Mouse (Mus musculus): Measurements from ENCODE around the gene Cpne5.

Cpne5 gene

DNA sequence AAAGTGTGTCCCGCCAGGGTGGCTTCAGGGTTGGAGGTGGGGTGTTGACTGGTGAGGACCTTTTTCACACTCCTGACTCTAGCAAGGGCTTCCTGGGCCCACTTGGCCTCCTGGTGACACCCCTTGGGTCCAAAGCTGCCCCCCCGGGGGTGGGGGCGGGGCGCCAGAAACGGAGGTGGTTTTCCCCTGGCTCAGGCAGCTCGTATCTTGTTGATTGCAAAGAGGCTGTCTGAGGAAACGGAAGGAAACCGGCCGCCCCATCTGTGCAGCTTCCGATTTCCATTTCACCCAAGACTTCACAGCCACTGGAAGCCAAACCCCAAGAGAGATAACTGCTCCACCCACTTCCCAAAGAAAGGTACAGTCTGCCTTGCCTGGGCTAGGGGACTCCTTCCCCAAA, 65.9 kb downstream of the Cpne5 start:
- in situ Hi-C loops (cut with MboI) = no loop called here

DNA sequence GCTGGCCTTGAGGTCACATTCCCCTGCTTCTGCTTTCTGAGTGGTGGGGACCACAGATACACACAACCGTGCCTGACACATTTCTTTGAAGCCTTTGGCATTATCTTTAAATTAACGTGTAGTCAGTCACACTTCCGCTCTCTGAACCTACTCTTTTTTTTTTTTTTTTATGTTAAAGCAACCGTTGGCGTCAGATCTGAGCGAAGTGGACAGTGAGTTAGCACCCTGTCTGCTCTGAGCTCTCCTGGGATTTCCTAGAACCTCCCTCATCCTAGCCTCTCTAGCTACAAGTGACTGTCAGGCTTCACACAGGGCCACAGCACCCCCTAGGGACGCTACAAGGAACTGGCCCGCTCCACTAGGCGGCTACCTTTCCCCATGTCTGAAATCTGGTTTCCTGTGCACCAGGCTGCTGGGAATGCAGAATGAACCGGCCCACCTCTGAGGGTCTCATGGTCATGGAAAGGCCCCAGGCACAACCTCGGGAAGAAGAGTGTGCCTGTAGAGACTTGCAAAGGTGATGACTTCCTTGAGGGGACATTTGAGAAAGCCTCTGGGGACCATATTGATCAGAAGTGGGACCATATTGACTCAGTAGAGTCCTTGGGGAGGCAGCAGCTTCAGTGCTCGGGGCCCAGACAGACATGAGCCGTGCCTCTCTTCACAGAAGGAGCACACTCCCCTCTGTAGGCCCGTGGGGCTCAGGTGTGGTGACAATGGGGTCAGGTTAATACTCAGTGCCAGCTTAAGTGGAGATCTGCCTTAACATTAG, 66.8 kb downstream of the Cpne5 start:
- in situ Hi-C loops (cut with MboI) = no loop called here

DNA sequence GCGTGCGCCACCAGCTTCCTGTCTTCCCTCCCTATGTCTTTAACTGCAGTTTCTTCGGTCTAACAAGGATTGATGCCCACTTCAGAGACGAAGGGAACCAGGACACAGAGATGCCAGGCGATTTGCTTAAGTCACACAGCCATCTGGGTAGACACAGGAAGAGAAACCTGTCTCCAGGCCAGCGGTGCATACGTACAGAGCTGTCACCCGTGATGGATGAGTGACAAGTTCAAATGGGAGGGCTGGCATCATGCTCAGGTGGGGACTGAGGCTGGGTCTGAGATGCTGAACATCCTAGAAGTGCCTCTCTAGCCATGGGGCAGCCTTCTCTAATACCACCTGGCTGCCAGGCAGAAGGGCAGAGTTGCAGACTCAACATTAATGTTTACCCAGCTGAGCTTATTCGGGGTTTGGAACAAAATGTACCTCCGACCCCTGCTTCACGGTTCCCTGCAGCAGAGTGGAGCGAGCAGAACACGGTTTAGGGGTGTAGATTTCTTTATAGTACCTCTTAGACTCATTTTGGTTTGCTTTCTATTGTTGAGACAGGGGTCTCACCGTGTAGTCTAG, 67.5 kb downstream of the Cpne5 start:
- in situ Hi-C loops (cut with MboI) = no loop called here

DNA sequence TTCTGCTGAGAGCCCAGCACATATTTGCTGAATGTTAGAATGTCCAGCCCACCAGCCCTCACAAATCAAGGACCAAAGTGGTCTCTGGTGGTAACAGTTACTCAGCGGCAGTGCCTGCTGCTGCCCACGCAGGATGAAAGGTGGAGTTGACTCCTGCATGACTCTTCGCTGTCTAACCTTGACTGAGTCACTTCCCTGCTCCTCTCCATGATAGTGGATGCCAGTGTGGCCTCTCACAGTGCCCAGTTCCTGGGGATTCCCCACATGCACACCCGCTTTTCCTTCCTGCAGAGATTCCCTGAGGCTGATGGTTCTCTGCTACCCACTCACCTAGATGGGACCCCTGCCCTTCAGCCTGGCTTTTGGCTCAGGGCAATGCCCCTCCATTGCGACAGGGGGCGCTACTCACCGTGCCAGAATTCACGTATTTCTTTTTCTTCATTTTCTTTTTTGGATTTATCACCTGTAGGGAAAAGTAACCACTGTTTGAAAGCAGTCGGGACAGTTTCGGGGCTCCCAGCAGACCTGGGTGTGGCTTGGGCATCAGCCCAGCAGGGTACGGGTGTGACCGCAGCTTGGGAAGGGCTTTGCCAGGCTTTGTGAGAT, 68.9 kb downstream of the Cpne5 start:
- in situ Hi-C loops (cut with MboI) = no loop called here

DNA sequence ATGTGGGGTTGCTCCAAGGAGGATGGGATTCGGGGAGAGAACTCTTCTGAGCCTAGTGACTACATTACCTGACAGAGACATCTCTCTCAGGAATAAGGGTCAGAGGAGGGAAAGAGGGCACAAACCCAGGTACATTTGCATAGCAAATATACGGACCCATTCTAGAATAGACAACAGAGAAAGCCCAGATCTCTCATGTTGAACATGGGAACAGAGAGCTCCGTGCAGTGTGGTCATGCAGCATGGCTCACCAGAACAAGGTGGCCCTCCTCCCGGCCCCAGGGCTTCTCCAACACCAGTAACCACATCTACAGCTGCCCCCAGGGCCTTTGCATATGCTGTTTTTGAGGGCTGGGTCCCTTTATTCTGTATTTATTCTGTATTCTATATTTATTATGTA, 69.5 kb downstream of the Cpne5 start:
- in situ Hi-C loops (cut with MboI) = no loop called here

DNA sequence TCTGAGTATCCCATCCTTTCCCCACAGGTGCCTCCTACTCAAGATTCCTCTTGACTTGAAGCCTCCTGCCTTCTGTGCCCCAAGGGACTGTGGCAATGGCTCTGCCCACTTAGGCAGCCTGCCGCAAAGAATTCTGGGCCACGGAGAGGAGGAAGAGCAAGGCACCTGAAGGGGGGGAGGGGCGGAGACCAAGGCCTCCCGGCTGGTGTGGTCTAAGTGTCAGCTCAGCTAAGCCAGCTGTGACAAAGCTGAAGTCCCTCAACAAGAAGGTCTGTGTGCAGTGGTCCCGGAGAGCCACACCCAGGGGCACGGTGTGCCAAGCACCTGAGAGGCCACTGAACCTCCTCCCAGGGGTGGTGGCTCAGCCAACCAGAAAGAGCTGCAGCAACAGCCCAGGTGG, 70.6 kb downstream of the Cpne5 start:
- in situ Hi-C loops (cut with MboI) = no loop called here

DNA sequence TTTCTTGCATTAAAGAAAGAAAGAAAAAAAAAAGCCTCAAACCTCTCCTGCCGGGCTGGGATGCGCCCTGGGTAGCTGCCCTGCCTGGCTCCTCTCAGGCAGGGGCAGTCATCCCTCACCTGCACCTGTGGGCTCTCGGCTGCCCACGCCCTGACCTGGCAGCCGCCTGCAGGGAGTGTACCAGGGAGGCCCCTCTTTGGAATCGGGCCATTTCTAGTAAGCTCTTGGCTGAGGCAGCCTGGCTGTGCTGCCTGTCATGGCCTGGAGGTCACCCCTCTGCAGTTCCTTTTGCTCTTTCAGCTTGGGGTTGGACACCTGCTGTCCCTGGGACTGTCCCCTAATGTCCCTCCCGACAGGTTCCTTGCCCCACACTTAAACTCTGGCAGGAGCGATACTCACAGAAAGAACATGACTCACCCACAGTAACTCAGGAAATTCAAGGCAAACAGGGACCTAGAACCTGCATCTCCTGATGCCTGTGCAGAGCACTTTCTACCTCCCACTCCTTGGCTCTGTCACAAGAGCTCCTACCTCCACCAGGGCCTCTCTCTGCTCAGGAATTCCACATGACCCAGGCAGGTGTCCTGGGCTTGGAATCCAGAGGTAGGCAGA, 71.9 kb downstream of the Cpne5 start:
- in situ Hi-C loops (cut with MboI) = no loop called here

DNA sequence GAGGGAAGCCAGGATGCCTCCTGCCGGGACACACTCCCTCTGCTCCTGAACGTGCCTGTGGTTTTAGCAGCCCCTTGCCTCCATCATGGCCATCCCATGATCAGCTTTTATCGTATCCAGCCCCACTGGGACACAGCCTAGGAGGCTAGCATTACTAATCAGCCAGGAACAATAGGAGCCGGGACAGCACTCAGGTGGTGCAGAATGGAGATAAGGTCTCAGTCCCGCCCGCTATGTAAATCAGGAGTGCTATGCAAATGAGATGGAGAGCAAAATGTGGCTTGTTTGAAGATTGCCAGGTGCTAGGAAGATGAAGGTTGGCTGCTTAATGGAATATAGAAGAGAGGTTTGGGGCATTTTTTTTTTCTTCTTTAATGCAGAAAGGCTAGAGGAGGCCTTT, 72.5 kb downstream of the Cpne5 start:
- in situ Hi-C loops (cut with MboI) = no loop called here

DNA sequence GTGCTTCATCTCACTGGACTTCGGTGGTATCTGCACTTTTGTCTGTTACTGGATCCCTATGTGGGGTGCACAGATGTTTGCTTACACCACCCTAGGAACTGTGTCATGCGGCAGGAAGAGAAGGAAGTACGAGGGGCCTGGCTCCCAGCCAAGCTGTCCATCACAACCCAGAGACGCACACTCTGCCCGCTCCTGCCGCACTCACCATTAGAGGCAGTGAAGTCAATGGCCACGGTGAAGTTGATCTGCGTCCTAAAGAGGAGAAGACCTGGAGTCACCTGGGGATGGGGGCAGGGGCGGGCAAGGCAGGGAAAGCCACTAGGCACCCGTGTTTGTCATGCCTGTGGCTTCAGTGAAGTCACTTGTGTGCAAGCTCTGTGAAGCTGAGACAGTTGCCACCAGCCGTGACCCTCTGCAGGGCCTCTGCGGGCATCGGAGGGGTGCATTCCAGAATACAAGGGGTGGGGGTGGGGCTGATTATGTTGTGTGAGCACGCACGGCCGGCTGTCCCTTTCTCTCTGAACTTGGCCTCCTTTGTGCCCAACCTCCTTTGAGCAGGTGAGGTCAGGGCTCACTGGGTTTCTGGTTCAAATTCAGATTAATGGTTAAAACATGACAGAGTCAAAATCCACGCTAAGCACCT, 73.4 kb downstream of the Cpne5 start:
- in situ Hi-C loops (cut with MboI) = no loop called here

DNA sequence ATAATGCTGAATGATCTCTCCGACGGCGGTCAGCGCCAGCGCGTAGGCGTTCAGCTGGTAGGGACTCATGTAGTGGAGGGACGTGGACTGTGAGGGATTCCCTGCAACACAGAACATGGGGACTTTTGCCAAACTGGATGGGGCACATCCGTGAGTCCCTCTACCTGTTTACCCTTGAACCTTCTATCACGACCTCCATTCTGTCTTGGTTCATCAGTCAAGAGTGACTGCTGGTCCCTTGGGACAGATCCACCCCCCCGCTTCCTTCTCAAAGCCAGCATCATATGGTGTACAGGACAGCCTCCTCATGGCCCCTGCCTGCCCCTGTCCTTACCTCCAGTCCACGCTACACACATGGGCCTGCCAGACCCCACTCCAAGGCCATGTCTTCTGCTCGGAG, 75.6 kb downstream of the Cpne5 start:
- in situ Hi-C loops (cut with MboI) = no loop called here

DNA sequence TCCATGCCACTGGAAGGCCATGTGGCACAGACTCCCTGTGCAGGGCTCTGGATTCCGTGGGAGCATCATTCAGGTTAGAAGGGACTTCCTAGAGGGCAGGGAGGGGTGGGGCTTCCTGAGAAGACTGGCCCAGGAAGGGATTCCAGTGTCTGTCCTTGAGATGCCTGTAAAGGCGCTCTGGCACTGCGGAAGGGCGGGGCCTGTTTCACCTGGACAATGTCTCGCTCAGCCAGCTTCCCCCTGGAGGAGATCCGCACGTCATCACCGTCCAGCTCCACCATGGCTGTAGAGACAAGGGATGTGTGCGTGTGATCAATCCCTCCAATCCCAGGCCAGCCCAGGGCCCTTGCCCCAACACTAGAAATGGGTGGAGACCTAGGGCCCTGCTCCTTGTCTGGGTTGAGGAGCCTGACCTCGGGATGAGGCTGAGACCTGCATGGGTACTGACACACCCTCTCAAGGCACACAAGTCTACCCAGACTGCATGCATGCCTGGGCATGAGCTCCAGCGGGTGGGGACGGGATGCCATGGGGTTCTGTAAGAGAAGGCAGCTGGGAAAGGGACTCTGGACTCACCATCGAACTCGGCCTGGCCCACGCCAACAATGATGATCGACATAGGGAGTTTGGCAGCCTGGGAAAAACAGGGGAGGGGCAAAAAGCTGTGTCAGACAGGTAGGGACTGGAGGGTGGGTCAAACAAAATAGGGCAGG, 78.1 kb downstream of the Cpne5 start:
- in situ Hi-C loops (cut with MboI) = no loop called here

DNA sequence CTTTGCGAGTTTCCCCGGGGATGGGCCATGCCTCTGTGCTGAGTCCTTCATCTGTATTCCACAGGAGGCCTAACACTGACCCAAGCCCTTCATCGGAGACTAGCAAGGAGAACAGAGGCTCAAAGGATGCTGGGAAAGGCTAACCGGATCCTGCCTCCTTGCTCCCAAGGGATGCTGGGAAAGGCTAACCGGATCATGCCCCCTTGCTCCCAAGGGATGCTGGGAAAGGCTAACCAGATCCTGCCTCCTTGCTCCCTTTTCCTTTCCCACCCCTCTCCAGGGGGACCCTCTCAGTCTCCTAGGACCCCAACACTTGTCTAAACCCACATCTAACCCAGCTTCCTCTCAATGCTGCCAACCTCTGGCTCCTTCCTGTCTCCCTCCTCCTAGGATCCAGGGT, 78.6 kb downstream of the Cpne5 start:
- in situ Hi-C loops (cut with MboI) = no loop called here

DNA sequence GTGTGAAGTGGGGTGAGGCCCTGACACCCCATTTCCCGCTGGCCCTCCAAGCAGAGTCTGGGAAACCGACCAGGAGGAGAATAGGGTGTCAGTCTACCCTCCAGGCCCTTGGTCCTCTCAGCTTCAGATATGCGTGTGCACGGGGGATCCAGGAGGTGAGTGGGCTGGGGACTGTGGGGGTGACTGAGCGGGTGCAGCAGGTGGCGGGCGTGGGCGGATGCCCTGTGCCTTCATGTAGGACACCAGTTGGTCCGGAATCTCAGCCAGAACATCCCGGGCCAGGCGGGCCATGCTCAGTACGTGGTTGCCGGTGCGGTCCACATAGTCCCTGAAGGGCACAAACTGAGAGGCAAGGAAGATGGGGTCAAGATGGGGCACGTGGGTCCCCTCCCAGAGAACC, 79.1 kb downstream of the Cpne5 start:
- in situ Hi-C loops (cut with MboI) = no loop called here

DNA sequence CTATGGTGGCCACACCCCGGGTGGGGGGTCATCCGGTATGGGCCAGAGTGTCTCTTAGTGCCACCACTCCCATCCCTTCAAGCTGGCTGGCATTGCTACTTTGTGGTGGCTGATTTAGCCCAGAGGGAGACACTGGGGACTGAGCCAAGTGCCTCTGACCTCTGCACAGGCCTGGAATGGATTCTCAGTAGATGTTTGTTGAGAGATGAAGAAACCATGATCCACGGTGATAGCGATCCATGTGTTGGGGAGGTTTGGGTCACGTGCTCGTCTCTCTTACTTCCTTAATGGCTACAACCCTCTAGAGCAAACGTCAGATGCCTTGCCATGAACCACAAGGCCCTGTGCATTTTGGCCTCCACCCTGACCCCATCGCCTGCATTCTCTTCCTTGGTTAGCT, 81.1 kb downstream of the Cpne5 start:
- in situ Hi-C loops (cut with MboI) = no loop called here

DNA sequence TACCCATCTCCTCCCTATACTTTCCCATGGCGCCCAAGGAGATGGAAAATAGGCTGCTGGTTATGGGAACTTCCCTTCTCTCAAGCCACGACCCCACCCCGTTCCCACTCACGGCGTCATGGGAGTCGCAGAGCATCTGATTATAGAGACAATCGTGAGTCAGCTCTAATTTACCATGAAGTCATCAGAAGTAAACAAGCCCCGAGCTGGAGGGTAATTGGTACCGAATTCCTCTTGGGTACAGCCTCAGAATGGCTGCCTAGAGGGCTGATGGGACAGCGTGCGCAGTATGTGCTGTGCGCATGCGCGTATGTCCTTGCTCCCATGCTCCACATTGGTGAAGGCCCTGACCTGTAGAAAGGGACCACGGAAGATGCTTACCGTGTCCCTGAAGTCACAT, 81.6 kb downstream of the Cpne5 start:
- in situ Hi-C loops (cut with MboI) = no loop called here

DNA sequence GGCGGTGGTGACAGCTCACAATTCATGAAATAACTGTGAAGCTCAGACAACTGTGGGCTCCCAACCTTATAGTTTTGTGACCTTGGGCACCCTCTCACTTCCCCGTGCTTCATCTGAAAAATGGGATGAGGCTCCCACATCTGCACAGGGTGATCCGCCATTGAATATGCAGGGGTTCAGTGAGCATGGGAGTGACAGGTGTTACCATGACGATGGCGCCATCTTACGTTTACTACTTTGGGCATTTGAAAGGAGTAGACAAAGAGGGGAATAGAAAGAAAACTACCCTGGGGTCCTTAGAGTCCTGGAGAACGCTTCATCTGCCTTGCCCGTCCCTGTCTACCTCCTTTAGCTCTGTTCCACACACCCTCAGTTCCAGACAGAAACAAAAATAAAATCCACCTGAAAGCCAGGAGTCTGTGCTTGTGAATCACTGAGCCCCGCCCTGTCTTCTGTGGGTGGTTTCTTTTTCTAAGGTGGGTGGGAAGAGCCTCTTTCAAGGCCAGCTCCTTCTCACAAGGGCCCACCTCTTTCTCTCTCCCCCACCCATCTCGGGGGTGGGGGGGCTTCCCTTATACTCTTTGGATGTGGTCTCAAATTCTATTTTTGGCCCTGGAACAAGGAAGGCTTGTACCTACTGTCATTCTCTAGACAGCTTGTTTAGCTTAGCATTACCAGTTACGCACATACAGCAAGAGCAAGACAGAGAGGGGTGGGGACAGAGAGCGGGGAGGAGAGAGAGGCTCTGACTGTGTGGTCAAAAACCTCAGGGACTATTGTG, 82.4 kb downstream of the Cpne5 start:
- in situ Hi-C loops (cut with MboI) = no loop called here

DNA sequence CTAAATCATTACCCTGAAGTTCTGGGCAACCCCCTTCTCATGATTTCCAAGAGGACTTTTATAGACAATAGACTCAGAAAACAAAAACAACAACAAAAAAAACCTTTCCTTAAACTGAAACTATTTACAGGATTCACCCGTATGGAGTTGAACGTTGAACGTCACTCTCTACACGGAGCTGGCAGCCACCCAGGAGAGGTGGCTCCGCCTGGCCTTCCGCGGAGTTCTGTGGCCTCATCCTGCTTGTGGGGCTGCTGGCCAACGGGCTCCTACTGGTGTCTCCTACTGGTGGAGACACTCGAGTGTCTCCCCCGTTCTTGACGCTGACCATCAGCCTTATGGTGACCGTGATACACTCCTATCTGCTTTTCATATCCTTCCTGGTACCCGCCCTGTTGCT, 83.7 kb downstream of the Cpne5 start:
- in situ Hi-C loops (cut with MboI) = no loop called here

DNA sequence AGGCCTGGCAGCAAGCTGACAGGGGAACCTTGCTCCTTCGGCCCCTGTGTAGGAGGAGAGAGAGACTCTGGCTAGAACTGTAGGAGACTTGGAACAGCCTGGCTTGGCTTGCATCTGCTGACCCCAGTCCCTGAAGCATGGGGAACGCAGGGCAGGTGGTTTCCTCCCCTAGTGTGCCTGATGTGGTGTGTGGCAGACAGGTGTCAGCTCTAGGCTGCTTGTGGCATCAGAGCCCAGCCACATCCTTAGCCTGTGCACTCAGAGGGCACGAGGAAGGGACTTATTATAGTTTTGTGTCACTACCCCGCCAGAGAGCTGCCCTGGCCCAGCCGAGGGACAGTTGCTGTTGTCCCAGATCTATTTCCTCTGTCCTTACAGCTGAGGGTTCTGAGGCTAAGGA, 85.4 kb downstream of the Cpne5 start:
- in situ Hi-C loops (cut with MboI) = no loop called here

DNA sequence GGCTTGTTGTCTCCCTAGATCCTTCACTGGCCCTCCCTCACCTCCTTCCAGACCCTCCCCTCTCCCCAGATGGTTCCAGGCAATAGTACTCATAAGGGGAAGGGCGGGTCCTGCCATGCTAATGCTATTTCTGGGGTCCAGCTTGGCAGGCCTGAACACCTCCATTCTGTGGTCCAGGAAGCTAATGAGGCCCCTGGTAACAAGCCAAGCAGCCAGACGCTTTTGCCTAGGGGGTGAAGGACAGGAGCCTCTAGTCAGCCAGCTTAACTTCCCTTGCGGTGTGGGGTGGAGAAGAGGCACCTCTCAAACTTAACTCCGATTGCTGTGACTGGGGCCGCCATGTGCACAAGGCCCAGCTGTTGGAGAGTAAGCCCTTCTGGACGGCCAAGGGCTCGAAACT, 88.2 kb downstream of the Cpne5 start:
- in situ Hi-C loops (cut with MboI) = no loop called here

DNA sequence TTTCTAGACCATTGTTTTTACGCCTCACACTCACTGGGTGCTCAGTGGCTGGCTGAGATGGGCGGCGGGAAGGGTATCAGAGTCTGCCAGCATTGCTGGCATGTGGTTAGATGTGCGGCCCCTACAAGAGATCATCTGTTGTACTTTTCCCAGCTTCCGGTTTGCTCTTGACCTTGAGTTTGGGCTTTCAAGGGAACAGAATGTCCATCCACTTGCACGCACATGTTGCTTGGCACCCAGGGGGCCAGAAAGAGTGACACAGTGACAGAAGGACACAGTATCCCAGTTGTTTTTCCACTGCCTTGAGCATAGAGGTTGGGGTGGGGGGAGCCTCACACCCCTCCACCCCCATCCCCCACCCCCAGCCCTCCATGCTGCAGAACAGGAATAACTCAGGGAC, 90.2 kb downstream of the Cpne5 start:
- in situ Hi-C loops (cut with MboI) = no loop called here

DNA sequence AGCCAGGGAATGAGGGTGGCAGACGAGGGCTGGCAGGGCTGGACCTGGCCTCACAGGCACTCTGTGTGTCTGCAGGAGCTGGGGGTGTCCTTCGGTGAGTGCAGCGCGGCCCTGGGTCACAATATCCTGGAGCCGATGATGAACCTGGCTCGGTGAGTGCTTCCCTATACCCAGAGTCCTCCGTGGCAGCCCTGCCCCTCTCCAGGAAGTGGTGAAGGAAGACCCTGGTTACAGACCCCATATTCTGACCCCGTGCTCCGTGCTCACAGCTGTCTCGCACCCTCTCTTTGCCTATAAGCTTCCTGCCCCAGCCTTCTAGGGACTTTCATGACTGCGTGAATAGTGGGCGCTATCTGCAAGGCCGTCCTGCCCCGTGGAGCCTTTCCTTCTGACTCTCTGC, 90.7 kb downstream of the Cpne5 start:
- in situ Hi-C loops (cut with MboI) = no loop called here

Measured in mature B cell (primary cell).